Mouse (Mus musculus) erythroblast, adult 5-6 weeks (primary cell): ENCODE measurements around the gene Pde8a. TPM values are rescaled to one million over a fixed set of nuclear protein-coding genes. Genes with fewer than 3 reads are reported as not detected.

Source experiments
- ATAC-seq: replicated peaks from 2 replicates; pipeline ENCODE4 v1.8.0; 2016; ENCODE audit warnings: moderate number of reproducible peaks, mild to moderate bottlenecking, moderate TSS enrichment, inconsistent platforms; ENCODE audit not compliant: poor library complexity, low FRiP score, severe bottlenecking
- total RNA-seq, 2 experiments: library from RNA; stranded (forward) in 1 of 2; stranded (reverse) in 1 of 2; fragments of 150-400 nt in 1 of 2; fragments of 200-764, 138-1000 nt in 1 of 2; gene quantifications; 2 replicates each; pipeline versions ENCODE4 v1.2.3 to v1.2.4; 2015 to 2017; ENCODE audit warnings: low replicate concordance in 2 of 2

Gene Pde8a
- total RNA-seq, 2 experiments from 2014 or later = 1.5 to 6.3 TPM

DNA sequence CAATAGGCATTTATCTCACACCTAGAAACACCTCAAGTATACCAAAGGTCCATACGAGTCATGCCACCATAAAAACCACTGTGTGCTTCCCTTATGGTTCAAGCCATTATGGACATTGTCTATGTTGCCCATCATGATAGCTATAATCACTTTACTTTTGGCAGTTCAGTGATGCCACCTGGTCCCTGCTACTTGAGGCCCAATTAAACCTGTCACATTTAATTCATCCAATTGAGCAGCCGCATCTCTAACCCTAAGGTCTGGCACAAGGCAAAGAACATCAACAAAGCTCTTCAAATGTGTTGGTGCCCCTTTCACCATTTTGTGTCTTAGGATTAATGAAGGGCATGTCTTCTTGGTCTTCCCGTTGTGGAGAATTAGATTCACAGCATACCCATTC, 42.1 kb downstream of the Pde8a start:
- ATAC-seq = no peak

DNA sequence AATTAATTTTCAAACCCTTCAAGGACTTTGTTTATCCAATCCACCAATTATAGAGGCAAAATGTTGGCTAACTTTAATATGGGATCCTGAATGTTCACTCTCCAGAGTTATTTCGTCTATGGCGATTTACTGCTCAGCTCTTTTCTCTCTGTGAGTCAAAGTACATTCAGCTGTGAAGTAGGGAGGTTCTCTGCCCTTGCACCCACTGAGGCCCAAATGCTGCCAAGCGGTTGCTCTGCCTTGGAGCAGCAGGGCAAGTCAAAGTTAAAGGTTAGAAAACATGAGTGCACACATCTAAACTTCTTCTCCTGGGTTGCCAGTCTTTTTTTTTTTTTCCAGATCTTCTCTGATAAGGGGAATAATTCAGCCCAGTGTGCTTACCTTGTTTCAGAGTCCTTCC, 43.4 kb downstream of the Pde8a start:
- no peak for ATAC-seq

DNA sequence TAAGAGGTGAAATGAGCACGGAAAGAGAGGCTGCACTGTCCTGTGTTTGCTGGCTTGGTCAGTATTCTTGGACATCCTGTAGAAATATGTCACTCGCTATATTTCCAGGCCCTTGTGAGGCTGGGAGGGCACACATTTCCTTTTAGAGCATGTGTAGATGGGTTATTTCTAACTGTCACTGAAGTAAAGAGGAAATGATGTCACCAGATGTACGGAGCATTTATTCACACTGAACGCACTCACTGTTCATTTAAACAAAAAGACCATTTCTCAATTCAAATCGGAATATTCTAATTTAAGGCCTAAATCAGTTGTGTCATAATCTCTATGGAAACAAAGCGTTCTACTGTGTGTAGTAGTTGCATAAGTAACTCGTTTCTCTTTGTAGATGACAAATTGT, 48.2 kb downstream of the Pde8a start:
- no peak for ATAC-seq

DNA sequence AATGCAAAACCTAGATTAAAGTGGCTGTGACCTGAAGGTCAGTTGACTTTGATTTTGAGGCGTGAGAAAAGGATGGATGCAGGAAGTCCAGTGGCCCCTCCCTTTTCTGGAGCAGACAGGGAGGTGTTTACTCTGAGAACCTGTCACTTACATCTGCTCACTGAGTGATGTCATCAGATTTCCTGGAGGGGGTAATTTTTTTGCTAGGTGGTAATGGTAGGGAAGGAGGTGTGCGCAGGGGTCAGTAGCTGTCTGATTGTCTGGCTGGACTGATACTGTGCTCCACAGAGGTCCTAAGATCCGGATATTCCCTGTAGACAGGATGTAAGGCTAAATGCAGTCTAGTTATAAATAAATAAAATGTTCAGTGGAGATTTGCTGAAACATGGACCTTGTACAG, 59.5 kb downstream of the Pde8a start:
- ATAC-seq = no peak

DNA sequence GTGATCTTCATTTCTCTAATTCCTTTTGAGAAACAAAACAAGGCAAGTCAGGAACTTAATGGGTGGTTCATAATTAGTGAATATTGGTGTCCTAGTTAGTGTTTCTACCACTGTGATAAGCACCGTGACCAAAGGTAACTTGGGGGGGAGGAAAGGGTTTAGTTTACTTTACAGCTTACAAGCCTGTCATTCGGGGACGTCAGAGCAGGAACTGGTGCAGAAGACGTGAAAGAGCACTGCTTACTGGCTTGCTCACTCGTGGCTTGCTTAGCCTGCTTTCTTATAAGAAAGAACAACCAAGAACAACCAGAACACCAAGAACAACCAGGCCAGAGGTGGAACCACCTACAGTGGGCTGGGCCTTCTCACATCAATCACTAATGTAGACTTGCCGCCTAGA, 65.6 kb downstream of the Pde8a start:
- ATAC-seq = no peak

DNA sequence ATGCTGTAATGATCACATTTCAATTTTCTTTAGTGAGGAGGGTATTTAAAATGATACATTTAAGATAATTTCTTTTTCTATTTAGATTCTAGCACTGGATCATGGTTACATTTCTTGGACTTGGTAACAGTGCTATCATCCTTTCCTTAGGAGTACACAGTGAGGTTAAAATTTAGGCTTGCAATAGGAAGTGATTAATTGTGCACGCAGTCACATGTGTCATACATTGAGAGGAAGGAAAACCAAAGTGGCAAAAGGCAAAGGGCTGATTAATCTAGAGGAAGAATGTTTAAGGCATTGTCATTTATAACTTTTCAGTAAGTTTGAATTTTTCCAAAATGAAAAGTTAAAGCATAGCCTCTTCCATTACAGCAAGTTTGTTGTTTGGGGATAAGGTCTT, 67.8 kb downstream of the Pde8a start:
- ATAC-seq = no peak

DNA sequence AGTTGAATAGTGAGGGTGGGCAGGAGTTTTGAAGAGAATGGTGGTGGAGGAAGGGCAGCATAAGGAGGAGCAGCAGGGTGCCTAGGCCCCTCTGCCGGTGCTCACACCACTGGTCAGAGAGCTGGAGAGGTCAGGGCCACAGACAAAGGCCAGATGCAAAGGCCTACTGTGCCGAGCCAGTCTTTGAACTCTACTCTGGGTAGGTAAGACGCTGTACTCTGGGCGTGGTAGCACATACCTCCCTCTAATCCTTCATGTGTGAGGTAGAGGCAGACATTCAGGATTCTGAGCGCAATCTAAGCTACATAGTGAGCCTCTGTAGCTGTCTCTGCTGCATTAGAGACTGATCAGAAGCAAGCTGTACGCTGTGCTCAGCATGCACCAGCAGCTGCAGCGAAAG, 73.1 kb downstream of the Pde8a start:
- no peak for ATAC-seq

DNA sequence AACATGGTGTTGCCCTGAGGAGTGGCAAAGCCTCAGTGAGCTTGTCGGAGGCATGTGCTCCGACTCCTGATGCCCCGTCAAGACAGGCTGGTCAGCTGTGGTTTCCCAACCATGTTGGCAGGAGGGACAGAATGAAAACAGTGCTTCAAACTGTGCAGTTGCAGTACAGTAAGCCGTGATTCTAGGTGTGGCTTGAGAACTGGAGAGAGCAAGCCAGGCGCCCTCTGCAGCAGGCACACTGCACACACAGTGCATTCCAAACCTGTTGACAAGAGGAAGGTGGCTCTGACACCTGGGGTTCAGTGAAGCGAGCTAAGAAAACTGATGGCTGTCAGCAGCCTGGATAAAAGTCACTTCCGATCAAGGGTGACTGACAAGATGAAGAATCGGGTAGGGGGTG, 73.5 kb downstream of the Pde8a start:
- ATAC-seq = no peak

DNA sequence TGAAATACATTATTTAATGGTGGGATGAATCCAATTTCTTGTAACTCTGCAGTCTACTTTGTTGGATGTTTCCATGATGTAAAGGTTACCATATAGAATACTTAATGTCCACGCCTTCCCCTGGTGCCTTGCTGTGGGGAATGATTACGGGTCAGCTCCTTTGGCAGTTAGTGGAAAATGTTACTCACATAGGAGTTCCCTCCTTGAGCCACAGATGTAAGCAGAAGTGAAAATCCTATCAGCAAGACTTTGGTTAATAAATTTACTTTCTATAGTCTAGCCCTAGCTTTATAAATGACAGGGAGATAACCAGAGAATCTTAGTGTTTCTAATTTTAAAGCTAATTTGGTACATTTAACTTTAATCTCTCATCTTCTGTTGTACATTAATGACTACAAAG, 81.8 kb downstream of the Pde8a start:
- ATAC-seq = no peak

DNA sequence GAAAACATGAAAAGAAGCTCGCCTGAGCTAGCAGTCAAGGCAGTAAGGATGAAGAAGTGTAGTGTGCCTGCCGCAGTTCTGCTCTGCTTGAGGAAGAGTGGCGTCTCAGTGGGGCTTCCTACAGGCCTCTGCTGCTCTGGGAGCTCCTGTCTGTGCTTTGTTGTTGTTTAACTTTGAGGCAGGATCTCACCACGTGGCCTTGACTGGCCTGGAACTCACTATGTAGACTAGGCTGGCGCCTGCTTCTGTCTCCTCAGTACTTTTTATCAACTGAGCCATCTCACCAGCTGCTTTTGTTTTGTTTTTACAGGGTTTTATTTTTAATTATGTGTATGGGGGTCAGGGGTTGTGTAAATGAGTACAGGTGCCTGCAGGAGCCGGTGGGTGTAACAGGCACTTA, 84.8 kb downstream of the Pde8a start:
- ATAC-seq = no peak

DNA sequence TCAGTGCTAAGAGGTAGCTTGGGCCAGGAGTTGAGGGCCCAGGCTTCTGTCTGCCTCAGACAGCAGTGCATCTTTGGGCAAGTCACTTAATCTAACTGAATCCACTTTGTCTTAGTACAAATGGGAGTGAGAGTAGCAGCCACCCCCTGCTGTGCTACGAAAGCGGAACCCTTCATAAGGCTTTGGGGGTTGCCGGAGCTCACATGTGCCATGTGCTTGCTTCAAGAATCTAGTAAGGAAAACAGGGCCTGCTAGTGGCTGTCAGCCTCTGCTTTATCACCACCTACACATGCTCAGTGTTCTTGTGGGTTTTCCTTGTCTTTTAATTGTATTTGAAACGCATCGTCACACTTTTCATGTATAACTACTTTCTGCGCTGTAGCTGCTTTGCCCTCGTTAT, 87.9 kb downstream of the Pde8a start:
- no peak for ATAC-seq

DNA sequence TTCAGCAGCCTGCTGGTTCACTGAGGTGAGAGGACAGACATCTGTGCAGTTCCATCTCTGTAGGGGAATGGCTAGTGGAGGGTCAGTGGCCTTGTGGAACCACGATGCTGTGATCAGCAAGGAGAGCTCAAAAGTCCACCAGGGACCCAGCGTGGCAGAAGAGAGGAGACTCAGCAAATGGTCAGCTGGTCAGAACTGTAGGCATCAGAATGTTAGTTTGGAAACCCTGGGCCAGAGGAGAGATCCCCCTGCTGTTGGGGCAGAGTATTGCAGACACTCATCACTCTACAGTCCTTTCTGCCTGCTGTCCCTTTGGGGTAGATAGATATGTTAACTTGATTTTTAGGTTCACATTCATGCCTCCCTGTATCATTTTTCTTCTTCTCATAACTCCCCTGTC, 90.3 kb downstream of the Pde8a start:
- ATAC-seq = peak; percentile 70; the same call in 1 of the 2 replicates

DNA sequence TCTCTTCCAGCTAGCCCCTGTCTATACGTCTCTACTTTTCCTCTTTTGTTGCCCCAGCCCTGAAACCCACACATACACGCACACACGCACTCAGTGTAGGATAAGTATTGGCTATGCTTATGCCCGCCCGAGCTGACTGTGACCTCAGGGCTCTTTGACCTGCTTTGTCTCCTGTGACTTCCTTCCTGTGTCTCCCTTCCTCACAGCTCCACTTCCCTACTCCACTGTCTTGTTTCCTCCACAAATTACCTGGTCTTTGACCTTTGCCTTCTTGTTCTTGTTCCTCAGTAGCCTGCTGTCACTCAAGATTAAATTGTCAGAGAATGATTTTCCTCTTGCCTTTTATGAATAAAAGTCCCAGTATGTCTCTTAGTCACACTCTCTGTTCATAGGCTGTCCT, 90.7 kb downstream of the Pde8a start:
- no peak for ATAC-seq

DNA sequence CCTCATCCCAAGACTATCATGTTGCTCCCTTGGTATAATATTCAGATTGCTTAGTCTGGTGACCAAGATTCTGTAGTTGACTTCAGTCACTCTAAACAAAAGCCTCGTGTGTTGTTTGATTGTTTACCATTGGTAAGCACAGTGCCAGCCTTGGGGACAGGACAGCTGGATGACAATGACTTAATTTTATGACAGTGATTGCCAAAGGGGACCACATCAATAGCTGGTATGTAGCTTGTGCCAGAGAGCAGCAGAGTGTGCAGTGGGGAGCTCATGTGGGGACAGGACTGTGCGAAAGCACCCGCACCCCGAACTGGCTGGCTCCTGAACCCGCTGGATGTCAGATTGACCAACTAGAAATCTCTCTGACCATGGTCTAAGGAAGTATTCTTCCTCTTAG, 91.3 kb downstream of the Pde8a start:
- no peak for ATAC-seq

DNA sequence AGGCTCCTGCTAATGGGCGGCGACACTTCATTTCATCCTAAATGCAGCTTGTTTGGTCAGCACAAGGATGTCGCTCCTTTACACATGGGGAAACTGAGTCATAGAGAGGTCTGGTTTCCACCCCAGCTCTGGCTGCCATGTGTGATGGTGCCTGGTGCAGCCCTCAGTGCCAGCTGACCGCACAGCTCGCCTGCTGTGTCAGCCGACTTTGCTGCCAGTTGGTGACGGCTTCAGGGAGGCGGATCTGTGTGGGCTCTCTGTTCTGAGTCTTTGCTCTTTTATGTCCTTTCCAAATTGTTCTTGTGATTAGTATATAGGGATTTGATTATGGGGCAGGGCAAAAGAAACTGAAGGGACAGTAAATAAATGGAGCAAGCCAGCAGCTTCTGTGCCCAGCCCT, 94.3 kb downstream of the Pde8a start:
- no peak for ATAC-seq

DNA sequence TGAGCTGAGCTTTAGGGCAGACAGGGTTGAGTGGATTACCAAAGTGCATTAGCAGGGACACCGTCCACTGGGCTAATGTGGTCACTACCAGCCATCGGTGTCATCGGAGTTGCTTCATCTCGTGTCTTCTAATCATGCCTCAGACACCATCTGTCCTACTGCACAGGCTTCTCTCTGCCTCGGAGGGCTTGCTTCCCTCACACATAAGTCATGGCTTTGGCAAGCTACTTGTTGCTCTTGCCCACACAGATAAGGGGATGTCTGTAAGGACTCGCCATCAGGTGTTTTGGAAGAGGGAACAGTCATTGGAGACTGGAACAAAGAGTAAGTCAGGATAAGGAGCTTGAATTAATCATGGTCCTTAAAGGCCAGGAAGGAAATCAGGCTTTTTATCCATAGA, 95.9 kb downstream of the Pde8a start:
- ATAC-seq = no peak

DNA sequence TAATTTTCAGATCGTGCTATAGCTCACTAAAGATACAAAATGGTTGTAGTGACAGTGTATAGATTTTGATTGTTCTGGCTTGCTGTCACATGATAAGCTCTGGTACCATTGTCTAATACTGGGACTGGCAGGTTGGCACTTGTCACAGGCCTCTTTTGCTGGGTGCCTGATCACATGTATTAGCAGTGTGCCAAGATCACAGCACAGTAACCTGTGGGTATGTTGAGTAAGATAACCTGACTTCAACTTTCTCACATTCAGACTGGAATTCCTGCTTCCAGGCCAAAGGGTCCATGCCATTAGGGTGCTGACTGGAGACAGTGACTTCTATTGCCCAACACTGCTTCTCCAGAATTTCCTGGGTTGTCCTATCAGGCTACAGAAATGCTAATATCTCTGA, 97.7 kb downstream of the Pde8a start:
- no peak for ATAC-seq

DNA sequence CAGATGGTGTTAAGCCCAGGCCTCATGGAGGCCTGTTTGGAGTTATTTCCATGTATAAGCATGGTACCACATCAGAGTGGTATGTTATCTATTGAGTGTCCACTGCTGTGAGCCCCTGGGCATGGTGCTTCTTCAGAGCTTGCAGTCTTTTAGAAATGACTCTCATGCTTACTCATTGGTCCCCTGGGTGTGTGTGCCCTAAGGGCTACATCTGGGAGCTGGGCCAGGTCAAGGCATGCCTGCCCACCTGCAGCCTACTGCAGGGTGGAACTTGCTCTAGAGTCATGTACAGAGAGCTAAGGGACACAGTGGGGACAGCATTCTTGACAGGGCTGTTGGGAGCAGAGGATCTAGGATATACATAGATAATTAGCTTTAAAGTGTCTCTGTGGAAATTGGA, 98.2 kb downstream of the Pde8a start:
- no peak for ATAC-seq

DNA sequence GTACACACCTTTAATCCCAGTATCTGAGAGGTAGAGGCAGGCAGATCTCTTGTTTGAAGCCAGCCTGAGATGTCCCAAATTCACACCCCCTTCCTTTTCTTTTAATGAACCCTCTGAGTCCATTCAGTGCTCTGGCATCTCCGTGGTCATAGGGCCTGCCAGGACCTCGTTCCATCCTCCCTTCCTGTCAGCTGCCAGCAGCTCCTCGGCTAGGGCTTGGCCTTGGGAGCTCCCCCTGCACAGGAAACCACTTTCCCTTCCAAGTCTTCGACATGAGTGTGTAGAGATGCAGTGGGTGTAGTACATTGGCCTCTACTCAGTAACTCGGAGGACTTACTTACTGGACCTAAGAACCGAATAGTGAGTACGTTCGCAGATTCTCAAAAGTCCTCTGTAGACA, 102.2 kb downstream of the Pde8a start:
- ATAC-seq = no peak

DNA sequence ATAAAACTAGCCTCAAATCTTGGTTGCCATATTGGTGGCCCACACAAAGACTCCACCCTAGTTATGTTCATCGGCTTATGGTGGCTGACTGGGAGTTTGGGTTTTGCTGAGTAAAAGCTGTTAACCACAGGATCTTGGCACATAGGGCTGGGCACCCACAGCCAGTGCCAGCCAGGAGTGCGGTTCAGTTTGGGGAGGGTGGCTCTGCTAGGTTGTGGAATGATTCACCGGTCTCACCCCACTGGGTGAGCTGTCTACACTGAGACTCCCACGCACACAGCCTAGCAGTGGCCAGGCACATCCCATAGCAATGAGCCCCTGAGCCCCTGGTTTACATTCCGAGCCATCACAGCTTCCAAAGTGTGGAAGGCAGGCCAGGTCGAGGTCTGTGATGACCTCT, 106.4 kb downstream of the Pde8a start:
- no peak for ATAC-seq

DNA sequence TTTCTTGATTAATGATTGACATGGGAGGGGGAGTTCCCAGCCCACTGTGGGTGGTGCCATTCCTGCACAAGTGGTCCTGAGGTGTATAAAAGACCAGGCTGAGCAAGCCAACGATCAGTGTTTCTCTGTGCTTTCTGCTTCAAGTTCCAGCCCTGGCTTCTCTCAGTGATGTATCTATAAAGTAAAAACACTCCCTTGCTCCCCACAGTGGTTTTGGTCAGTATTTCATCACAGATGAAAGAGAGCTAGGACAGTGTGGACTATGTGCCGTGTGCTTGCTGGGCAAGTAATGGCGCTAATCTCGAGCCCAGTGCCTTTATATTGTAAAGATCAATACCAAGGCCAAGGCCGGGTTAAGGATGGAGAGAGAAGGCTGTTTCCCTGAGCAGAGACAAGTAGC, 108.4 kb downstream of the Pde8a start:
- no peak for ATAC-seq

DNA sequence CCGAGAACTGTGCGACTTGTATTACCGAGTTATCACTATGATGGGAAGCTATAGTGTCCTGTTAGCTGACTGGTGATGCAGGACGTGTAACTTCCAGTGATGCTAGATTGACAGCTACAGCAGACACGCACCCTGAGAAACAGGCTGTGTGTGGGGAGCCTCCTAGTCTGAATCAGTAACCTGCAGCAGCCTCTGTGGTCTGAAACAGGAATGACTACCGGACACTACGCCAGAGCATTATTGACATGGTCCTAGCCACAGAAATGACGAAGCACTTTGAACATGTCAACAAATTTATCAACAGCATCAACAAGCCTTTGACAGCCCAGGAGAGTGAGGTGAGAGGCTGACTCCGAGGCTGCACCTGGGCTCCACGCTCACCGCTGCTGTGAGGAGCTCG, 112.6 kb downstream of the Pde8a start:
- no peak for ATAC-seq

DNA sequence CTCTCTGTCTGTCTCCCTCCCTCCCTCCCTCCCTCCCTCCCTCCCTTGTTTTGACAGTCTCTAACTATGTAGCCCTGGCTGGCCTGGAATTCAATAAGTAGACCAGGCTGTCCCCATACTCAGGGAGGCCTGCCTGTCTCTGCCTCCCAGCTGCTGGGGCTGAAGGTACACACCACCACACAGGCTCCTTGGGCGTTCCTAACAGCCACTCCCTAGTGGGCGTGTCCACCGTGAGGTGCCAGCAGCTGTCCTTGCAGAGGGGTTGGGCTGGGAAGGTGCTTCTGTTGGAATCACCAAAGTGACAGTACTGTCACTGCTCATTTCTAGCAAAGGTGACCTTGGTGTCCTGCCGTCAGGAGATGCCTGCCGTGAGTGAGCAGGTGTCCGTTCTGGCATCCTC, 113.5 kb downstream of the Pde8a start:
- ATAC-seq = peak; percentile 72; the same call in 1 of the 2 replicates
